Mouse (Mus musculus): ENCODE results near the gene Stra6. TPM values are rescaled to one million over a fixed set of nuclear protein-coding genes. Genes with fewer than 3 reads are reported as not detected.

The Stra6 gene
- total and polyA plus RNA-seq, 2 experiments from 2014 or later = 8.8 to 20.8 TPM

GRCm38 (mm10) chr9:58131735-58132134 is 68.1 kb downstream of the Stra6 start:
- H3K4me3 ChIP-seq (ENCODE audit: low read depth, low read length) = no peak overlapping the region
- H3K27ac ChIP-seq (ENCODE audit: low read depth, low read length) = no peak overlapping the region
- ATAC-seq (ENCODE audit: low FRiP score) = no peak
- DNase-seq (ENCODE audit: low spot score) = no peak
- H3K9me3 ChIP-seq (ENCODE audit: low read length) = no peaks in the 10 kb centered on the region
- no peak for TF ChIP-seq CTCF (IDR thresholded peaks at IDR 0.05)
- H3K36me3 ChIP-seq (ENCODE audit: insufficient read depth, low read length) = no peaks in the 10 kb centered on the region
- H3K27me3 ChIP-seq (ENCODE audit: insufficient read depth, low read length) = peaks cover 14% of the 10 kb centered on the region
- H3K9ac ChIP-seq (replicated peaks; ENCODE audit: low read length, poor library complexity, severe bottlenecking) = no peak overlapping the region
- peaks cover 11% of the 10 kb centered on the region for H3K4me1 ChIP-seq (ENCODE audit: insufficient read depth, low read length)
- WGBS = 73% methylated on average over 7 of the region's 7 CpGs
- H3K4me2 ChIP-seq (ENCODE audit: low read depth, low read length, poor library complexity, severe bottlenecking) = no peak overlapping the region

DNA sequence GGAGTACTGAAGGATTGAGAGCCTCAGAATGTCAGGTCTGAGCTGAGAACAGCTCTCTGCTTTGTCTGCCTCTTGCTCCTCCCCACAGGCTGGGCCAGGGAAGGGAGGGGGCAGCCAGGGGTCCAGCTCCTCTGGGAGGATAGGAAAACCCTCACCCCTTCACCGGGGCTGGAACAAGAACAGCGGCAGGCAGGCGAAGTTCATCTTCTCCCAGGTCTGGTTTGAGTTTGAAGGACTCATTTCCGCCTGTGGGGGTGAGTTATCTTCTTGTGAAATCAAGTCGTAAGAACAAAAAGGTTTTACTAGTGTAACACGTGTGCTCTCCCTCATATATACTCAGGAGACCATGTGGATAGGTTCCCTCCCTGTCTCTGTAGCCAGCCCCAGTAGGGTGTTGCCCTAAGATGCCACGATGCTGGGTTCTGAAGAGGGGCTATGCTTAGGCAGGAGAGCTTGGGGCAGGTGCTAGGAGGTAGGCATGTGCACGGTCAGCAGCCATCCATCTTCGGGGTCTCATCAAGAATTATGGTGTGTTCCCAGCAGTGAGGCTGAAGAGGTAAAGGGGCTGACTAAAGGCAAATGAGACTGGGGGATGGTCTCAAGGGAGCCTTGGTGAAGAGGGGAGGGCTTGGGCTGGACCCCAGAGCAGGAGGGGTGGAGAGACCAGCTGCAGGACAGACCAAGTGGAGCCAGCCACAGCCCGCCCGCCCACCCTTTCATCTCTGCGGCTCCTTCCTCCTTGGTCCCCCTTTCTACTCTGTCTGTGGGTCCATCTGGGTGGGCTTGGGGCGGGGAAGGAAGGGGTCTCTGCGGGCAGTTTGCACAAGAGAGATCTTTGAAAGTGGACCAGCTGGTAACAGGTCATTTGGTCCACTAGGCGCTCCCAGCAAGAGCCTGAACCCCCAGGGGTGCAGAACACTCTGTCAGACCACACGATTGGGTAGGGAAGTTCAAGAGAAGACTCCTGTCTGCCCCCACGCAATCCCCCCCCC is 70.6 kb downstream of the Stra6 start:
- Histone ChIP-seq H3K27me3 (ENCODE audit: insufficient read depth, low read length) (peaks cover 10% of the 10 kb centered on the region), H3K9ac (replicated peaks; ENCODE audit: low read length, poor library complexity, severe bottlenecking) (no peak overlapping the region), H3K36me3 (ENCODE audit: insufficient read depth, low read length) (no peaks in the 10 kb centered on the region), H3K4me2 (ENCODE audit: low read depth, low read length, poor library complexity, severe bottlenecking) (no peak overlapping the region), H3K4me1 (ENCODE audit: insufficient read depth, low read length) (peaks cover 6% of the 10 kb centered on the region; the same call in 1 of the 2 replicates), H3K4me3 (ENCODE audit: low read depth, low read length) (no peak overlapping the region), H3K9me3 (ENCODE audit: low read length) (no peaks in the 10 kb centered on the region), H3K27ac (ENCODE audit: low read depth, low read length) (no peak overlapping the region)
- TF ChIP-seq CTCF (IDR thresholded peaks at IDR 0.05) = no peak
- ATAC-seq (ENCODE audit: low FRiP score) (peak; percentile 34; the same call in 1 of the 2 replicates), DNase-seq (ENCODE audit: low spot score) (peak; percentile 34)
- WGBS = 13% methylated on average over 13 of the region's 17 CpGs

DNA sequence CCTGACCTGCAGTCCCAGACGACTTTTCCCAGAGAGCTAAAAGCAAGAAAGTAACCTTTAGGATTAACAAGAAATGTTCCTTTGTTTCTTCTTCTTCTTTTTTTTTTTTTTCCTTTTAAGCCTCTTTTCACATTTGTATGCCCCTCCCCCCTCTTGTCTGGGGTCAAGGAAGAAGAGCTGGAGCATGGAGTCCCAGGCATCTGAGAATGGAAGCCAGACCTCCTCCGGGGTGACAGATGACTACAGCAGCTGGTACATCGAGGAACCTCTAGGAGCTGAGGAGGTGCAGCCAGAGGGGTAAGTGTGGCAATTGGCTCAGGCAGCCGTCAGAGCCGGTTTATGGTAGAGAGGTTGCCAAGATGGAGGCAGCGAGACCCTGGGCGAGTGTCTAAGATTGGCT is 71.3 kb downstream of the Stra6 start:
- H3K27me3 ChIP-seq (ENCODE audit: insufficient read depth, low read length) = peaks cover 3% of the 10 kb centered on the region
- H3K4me1 ChIP-seq (ENCODE audit: insufficient read depth, low read length) = peaks cover 6% of the 10 kb centered on the region; the same call in 1 of the 2 replicates
- WGBS = 39% methylated on average over 7 of the region's 7 CpGs
- H3K27ac ChIP-seq (ENCODE audit: low read depth, low read length) = no peak overlapping the region
- H3K9me3 ChIP-seq (ENCODE audit: low read length) = no peaks in the 10 kb centered on the region
- ATAC-seq (ENCODE audit: low FRiP score) = no peak
- DNase-seq (ENCODE audit: low spot score) = peak; percentile 82
- no peak overlapping the region for H3K9ac ChIP-seq (replicated peaks; ENCODE audit: low read length, poor library complexity, severe bottlenecking)
- no peak for TF ChIP-seq CTCF (IDR thresholded peaks at IDR 0.05)
- H3K36me3 ChIP-seq (ENCODE audit: insufficient read depth, low read length) = no peaks in the 10 kb centered on the region
- no peak overlapping the region for H3K4me3 ChIP-seq (ENCODE audit: low read depth, low read length)
- no peak overlapping the region for H3K4me2 ChIP-seq (ENCODE audit: low read depth, low read length, poor library complexity, severe bottlenecking)

DNA sequence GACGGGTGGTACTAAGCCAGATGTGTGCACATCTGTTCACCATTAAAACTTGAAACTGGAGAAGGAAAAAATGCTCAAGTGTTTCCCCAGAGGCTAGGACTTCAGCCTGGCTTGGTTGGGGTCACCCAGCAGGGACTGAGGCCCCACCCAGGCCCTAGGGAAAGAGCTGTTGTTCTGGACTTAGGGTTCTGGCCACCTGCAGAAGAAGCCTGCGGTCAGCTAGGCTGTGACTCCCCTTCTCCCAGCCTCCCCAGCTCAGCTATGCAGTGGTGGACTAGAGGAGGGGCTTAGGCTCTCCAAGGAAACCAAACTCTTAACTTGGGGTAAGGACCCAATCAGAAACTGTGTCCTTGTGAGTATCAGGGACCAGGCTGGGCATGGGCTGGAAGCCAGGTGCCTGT is 72.3 kb downstream of the Stra6 start:
- 30% methylated on average over 2 of the region's 2 CpGs for WGBS
- Histone ChIP-seq H3K4me3 (ENCODE audit: low read depth, low read length) (no peak overlapping the region), H3K9me3 (ENCODE audit: low read length) (no peaks in the 10 kb centered on the region), H3K27me3 (ENCODE audit: insufficient read depth, low read length) (no peaks in the 10 kb centered on the region), H3K27ac (ENCODE audit: low read depth, low read length) (no peak overlapping the region), H3K9ac (replicated peaks; ENCODE audit: low read length, poor library complexity, severe bottlenecking) (no peak overlapping the region), H3K4me2 (ENCODE audit: low read depth, low read length, poor library complexity, severe bottlenecking) (no peak overlapping the region), H3K4me1 (ENCODE audit: insufficient read depth, low read length) (peaks cover 6% of the 10 kb centered on the region; the same call in 1 of the 2 replicates), H3K36me3 (ENCODE audit: insufficient read depth, low read length) (no peaks in the 10 kb centered on the region)
- DNase-seq (ENCODE audit: low spot score) (no peak), ATAC-seq (ENCODE audit: low FRiP score) (no peak)
- TF ChIP-seq CTCF (IDR thresholded peaks at IDR 0.05) = no peak

- Histone ChIP-seq H3K9me3 (ENCODE audit: low read length) (no peaks in the 10 kb centered on the region), H3K27me3 (ENCODE audit: insufficient read depth, low read length) (no peaks in the 10 kb centered on the region), H3K36me3 (ENCODE audit: insufficient read depth, low read length) (no peaks in the 10 kb centered on the region), H3K4me3 (ENCODE audit: low read depth, low read length) (no peak overlapping the region), H3K4me1 (ENCODE audit: insufficient read depth, low read length) (0 out of 2 replicates have a peak, but pooled peaks cover 2% of the 10 kb centered on the region), H3K27ac (ENCODE audit: low read depth, low read length) (no peak overlapping the region), H3K9ac (replicated peaks; ENCODE audit: low read length, poor library complexity, severe bottlenecking) (no peak overlapping the region), H3K4me2 (ENCODE audit: low read depth, low read length, poor library complexity, severe bottlenecking) (no peak overlapping the region)
- DNase-seq (ENCODE audit: low spot score) (peak; percentile 27), ATAC-seq (ENCODE audit: low FRiP score) (no peak)
- peak; percentile 9; the same call in 1 of the 2 replicates for TF ChIP-seq CTCF (IDR thresholded peaks at IDR 0.05)
- 46% methylated on average over 6 of the region's 6 CpGs for WGBS
Observed at GRCm38 (mm10) chr9:58139947-58140346, 76.4 kb downstream of the Stra6 start.

DNA sequence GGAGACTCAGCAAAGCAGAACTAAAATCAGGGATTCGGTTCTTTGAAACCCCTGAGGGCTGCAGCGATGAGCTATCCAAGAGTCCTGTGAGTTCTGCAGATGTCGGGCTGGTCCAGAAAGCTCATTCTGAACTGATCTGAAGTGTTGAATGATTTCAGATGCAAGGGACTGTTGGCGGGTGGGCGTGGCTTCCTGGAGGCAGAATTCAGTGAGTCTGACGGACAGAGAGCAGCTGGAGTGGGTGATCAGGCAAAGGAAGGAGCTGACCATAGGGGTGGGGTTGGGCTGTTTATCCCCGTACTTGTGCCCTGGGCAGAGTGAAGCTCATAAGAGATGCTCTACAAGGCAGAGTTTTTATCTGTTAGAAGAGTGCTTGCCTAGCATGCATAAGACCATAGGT is 79.8 kb downstream of the Stra6 start:
- Histone ChIP-seq H3K27me3 (ENCODE audit: insufficient read depth, low read length) (no peaks in the 10 kb centered on the region), H3K4me2 (ENCODE audit: low read depth, low read length, poor library complexity, severe bottlenecking) (no peak overlapping the region), H3K9me3 (ENCODE audit: low read length) (no peaks in the 10 kb centered on the region), H3K9ac (replicated peaks; ENCODE audit: low read length, poor library complexity, severe bottlenecking) (no peak overlapping the region), H3K36me3 (ENCODE audit: insufficient read depth, low read length) (no peaks in the 10 kb centered on the region), H3K27ac (ENCODE audit: low read depth, low read length) (no peak overlapping the region), H3K4me3 (ENCODE audit: low read depth, low read length) (no peak overlapping the region), H3K4me1 (ENCODE audit: insufficient read depth, low read length) (0 out of 2 replicates have a peak, but pooled peaks cover 2% of the 10 kb centered on the region)
- ATAC-seq (ENCODE audit: low FRiP score) = no peak
- no peak for DNase-seq (ENCODE audit: low spot score)
- no peak for TF ChIP-seq CTCF (IDR thresholded peaks at IDR 0.05)
- 29% methylated on average over 7 of the region's 7 CpGs for whole genome bisulfite sequencing

Measured in midbrain, postnatal 0 days (tissue).